Mouse (Mus musculus): ENCODE measurements around the gene Sdr16c6.
A peak's percentile ranks its signal among the peaks of the same experiment; 100 is the strongest.

The Sdr16c6 gene

DNA sequence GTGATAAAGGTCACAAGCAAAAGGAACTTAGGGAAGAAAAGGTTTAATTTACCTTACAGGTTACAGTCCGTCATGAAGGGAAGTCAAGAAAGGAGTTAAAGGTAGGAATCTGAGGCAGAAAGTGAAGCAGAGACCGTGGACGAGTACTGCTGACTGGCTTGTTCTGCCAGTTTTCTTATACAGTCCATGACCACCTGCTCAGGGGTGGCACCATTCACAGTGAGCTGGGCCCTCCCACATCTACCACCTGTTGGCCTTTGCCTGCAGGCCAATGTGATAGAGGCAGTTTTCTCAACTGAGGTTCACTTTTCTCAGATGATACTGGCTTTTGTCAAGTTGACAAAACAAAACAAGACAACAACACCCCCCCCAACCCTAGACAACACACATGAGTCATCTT, at the start of gene Sdr16c6:
TSS of gene Sdr16c6 (minus strand) at position 151 of the 400 bp plus-strand sequence.
- Histone ChIP-seq H3K4me3 (replicated peaks; ENCODE audit: low read length) (no peak within 1 kb of the TSS), H3K4me1 (replicated peaks; ENCODE audit: low read depth, low read length) (no peaks in the 10 kb centered on the region), H3K27me3 (ENCODE audit: insufficient read depth, low read length) (no peaks in the 10 kb centered on the region), H3K9me3 (ENCODE audit: low read length) (no peaks in the 10 kb centered on the region), H3K36me3 (ENCODE audit: insufficient read depth, low read length) (no peaks in the 10 kb centered on the region)
- TF ChIP-seq POU5F1 (IDR thresholded peaks at IDR 0.05; ENCODE audit: borderline replicate concordance, low read length) = no peak
- TF ChIP-seq CTCF (conservative IDR thresholded peaks at IDR 0.05; ENCODE audit: low read length) = no peak
- TF ChIP-seq NANOG (IDR thresholded peaks at IDR 0.05; ENCODE audit: borderline replicate concordance, low read length) = no peak

- no peaks in the 10 kb centered on the region for H3K27me3 ChIP-seq (ENCODE audit: insufficient read depth, low read length)
- no peak overlapping the region for H3K4me3 ChIP-seq (replicated peaks; ENCODE audit: low read length)
- TF ChIP-seq CTCF (conservative IDR thresholded peaks at IDR 0.05; ENCODE audit: low read length) (no peak), POU5F1 (IDR thresholded peaks at IDR 0.05; ENCODE audit: borderline replicate concordance, low read length) (no peak), NANOG (IDR thresholded peaks at IDR 0.05; ENCODE audit: borderline replicate concordance, low read length) (no peak)
- no peaks in the 10 kb centered on the region for H3K9me3 ChIP-seq (ENCODE audit: low read length)
- no peaks in the 10 kb centered on the region for H3K36me3 ChIP-seq (ENCODE audit: insufficient read depth, low read length)
- H3K4me1 ChIP-seq (replicated peaks; ENCODE audit: low read depth, low read length) = no peaks in the 10 kb centered on the region
Measured at GRCm38 (mm10) chr4:4080180-4080579, 2.9 kb upstream of the Sdr16c6 start.

DNA sequence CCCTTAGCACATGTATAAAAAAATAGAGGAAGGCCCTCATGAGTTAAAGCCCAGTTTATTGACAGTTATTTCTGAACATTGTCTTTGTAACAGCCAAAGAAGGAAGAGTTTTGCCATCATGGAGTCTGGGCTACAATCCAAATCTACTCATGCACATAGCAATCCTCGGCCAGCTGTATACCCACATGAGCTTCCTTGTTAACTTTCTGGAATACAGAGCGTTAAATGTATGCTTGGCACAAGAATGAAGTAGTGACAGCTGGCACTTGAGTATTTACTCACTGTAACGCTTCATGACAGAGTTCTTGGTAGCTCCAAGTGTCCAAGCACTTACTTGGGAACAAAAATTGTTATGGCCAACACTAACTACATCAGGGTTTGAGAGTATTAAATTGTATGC, 1.8 kb upstream of the Sdr16c6 start:
- Histone ChIP-seq H3K4me1 (replicated peaks; ENCODE audit: low read depth, low read length) (no peaks in the 10 kb centered on the region), H3K9me3 (ENCODE audit: low read length) (no peaks in the 10 kb centered on the region), H3K27me3 (ENCODE audit: insufficient read depth, low read length) (no peaks in the 10 kb centered on the region), H3K36me3 (ENCODE audit: insufficient read depth, low read length) (no peaks in the 10 kb centered on the region), H3K4me3 (replicated peaks; ENCODE audit: low read length) (no peak overlapping the region)
- TF ChIP-seq NANOG (IDR thresholded peaks at IDR 0.05; ENCODE audit: borderline replicate concordance, low read length) (no peak), POU5F1 (IDR thresholded peaks at IDR 0.05; ENCODE audit: borderline replicate concordance, low read length) (no peak), CTCF (conservative IDR thresholded peaks at IDR 0.05; ENCODE audit: low read length) (no peak)

DNA sequence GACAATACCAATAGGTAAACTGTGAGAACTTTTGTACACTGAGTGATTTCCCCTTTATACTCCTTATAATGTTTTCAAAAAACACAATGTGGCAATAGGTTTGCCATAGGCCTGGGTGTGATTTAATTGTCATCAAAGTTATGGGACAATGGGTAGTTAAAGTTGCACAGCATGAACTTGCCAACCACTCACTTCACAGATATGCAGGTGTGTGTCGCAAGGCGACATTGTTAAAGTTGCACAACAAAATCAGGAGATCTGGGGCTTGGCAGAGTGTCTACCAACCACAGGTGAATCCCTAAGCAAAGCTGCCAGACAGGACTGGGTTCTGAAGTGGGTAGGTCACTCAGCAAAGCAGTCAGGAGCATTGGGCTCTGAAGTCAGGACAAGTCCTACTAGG, 1.3 kb downstream of the Sdr16c6 start:
- H3K4me3 ChIP-seq (replicated peaks; ENCODE audit: low read length) = no peak overlapping the region
- H3K36me3 ChIP-seq (ENCODE audit: insufficient read depth, low read length) = no peaks in the 10 kb centered on the region
- TF ChIP-seq POU5F1 (IDR thresholded peaks at IDR 0.05; ENCODE audit: borderline replicate concordance, low read length) = no peak
- TF ChIP-seq NANOG (IDR thresholded peaks at IDR 0.05; ENCODE audit: borderline replicate concordance, low read length) = 0 out of 2 replicates have a peak, but pooled peaks have one; percentile 5
- H3K4me1 ChIP-seq (replicated peaks; ENCODE audit: low read depth, low read length) = no peaks in the 10 kb centered on the region
- no peaks in the 10 kb centered on the region for H3K9me3 ChIP-seq (ENCODE audit: low read length)
- H3K27me3 ChIP-seq (ENCODE audit: insufficient read depth, low read length) = no peaks in the 10 kb centered on the region

All from E14TG2a.4 (cell line).